Mouse (Mus musculus): Measurements from ENCODE around the gene 1700018F24Rik. TPM values are rescaled to one million over a fixed set of nuclear protein-coding genes. Genes with fewer than 3 reads are reported as not detected.

The 1700018F24Rik gene
- total and polyA plus RNA-seq, 2 experiments, result not detected

DNA sequence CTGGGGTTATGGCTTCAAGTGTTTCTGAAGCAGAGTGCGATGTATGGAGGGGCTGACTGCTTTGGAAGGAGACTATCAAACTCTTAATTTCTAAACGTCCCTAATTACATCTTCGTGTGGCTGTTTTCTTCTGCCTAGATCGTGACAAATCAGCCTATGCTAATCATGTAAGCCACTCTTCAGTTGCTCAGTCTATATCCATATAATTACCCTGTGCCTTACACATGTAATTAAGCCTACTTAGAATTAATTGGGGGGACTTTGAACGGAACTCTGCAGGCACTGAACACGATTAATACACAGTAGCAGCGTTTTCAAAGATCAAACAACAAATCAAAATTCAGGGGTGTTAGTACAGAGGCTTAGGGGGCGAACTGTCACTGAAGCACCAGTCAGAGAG, 15.1 kb downstream of the 1700018F24Rik start:
- H3K4me3 ChIP-seq (ENCODE audit: insufficient read depth, low read depth, low read length), result no peak overlapping the region
- H3K4me1 ChIP-seq (ENCODE audit: control insufficient read depth, insufficient read depth, low read length), result no peaks in the 10 kb centered on the region
- H3K79me2 ChIP-seq (ENCODE audit: control insufficient read depth, insufficient read depth, low read length), result no peaks in the 10 kb centered on the region
- no peak for DNase-seq (ENCODE audit: extremely low read depth, low read depth, low spot score)
- H3K27me3 ChIP-seq (ENCODE audit: control insufficient read depth, insufficient read depth, low read length), result no peaks in the 10 kb centered on the region
- no peak overlapping the region for H3K9ac ChIP-seq (ENCODE audit: low read depth, low read length)
- no peaks in the 10 kb centered on the region for H3K36me3 ChIP-seq (ENCODE audit: control insufficient read depth, insufficient read depth, low read length)
- no peak overlapping the region for H3K27ac ChIP-seq (replicated peaks; ENCODE audit: insufficient read depth, low read depth, low read length)
- WGBS, result 82% methylated on average over 8 of the region's 8 CpGs
- TF ChIP-seq POLR2A (IDR thresholded peaks at IDR 0.05; ENCODE audit: extremely low read depth, insufficient read depth, low read length), result no peak
- no peak for TF ChIP-seq CTCF (IDR thresholded peaks at IDR 0.05; ENCODE audit: low read depth, low read length)

DNA sequence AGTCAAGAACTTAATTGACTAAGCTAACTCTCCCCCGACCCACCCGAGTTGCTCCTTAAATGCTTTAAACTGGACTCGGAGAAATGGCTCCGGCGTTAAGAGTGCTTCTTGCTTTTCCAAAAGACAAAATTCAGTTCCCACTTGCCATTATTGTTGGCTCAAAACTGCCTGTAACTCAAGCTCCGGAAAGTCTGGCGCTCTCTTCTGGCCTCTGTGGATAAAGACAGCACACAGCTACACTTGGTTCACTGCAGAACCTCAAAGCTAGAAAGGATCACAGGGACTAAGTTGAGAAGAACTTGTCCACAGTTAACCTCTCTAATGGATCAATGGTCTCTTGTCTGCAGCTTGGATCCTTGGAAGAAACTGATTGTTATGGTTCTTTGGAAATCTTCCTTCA, 15.9 kb downstream of the 1700018F24Rik start:
- H3K27me3 ChIP-seq (ENCODE audit: control insufficient read depth, insufficient read depth, low read length), result no peaks in the 10 kb centered on the region
- no peaks in the 10 kb centered on the region for H3K4me1 ChIP-seq (ENCODE audit: control insufficient read depth, insufficient read depth, low read length)
- TF ChIP-seq POLR2A (IDR thresholded peaks at IDR 0.05; ENCODE audit: extremely low read depth, insufficient read depth, low read length) (no peak), CTCF (IDR thresholded peaks at IDR 0.05; ENCODE audit: low read depth, low read length) (no peak)
- H3K36me3 ChIP-seq (ENCODE audit: control insufficient read depth, insufficient read depth, low read length), result no peaks in the 10 kb centered on the region
- no peak overlapping the region for H3K4me3 ChIP-seq (ENCODE audit: insufficient read depth, low read depth, low read length)
- WGBS, result 90% methylated on average over 7 of the region's 7 CpGs
- no peak overlapping the region for H3K27ac ChIP-seq (replicated peaks; ENCODE audit: insufficient read depth, low read depth, low read length)
- no peaks in the 10 kb centered on the region for H3K79me2 ChIP-seq (ENCODE audit: control insufficient read depth, insufficient read depth, low read length)
- DNase-seq (ENCODE audit: extremely low read depth, low read depth, low spot score), result no peak
- H3K9ac ChIP-seq (ENCODE audit: low read depth, low read length), result no peak overlapping the region

DNA sequence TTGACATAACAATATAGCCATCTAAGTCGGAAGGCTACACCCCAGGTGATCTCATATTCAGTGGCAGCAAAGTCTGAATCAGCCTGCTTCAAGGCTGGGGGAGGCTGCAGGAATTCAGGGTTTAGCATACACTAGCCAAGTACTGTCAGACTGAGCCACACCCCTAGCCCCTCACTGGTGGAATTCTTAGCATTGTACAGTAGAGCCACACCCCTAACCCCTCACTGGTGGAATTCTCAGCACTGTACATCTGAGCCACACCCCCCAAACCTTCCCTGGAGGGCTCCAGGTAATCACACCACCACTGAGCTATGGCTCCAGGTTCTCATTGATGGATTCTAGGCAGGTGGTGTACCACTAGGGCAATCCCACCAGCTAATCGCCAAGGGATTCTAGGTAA, 16.7 kb downstream of the 1700018F24Rik start:
- DNase-seq (ENCODE audit: extremely low read depth, low read depth, low spot score), result no peak
- Histone ChIP-seq H3K27ac (replicated peaks; ENCODE audit: insufficient read depth, low read depth, low read length) (no peak overlapping the region), H3K9ac (ENCODE audit: low read depth, low read length) (no peak overlapping the region), H3K27me3 (ENCODE audit: control insufficient read depth, insufficient read depth, low read length) (no peaks in the 10 kb centered on the region), H3K36me3 (ENCODE audit: control insufficient read depth, insufficient read depth, low read length) (no peaks in the 10 kb centered on the region), H3K4me1 (ENCODE audit: control insufficient read depth, insufficient read depth, low read length) (no peaks in the 10 kb centered on the region), H3K4me3 (ENCODE audit: insufficient read depth, low read depth, low read length) (no peak overlapping the region), H3K79me2 (ENCODE audit: control insufficient read depth, insufficient read depth, low read length) (no peaks in the 10 kb centered on the region)
- TF ChIP-seq CTCF (IDR thresholded peaks at IDR 0.05; ENCODE audit: low read depth, low read length), result no peak
- TF ChIP-seq POLR2A (IDR thresholded peaks at IDR 0.05; ENCODE audit: extremely low read depth, insufficient read depth, low read length), result no peak
- WGBS, result 88% methylated on average over 2 of the region's 2 CpGs

GRCm38 (mm10) chr5:145064765-145065340, 22.1 kb downstream of the 1700018F24Rik start:
- DNase-seq (ENCODE audit: extremely low read depth, low read depth, low spot score), result no peak
- H3K4me1 ChIP-seq (ENCODE audit: control insufficient read depth, insufficient read depth, low read length), result no peaks in the 10 kb centered on the region
- no peak overlapping the region for H3K4me3 ChIP-seq (ENCODE audit: insufficient read depth, low read depth, low read length)
- H3K9ac ChIP-seq (ENCODE audit: low read depth, low read length), result no peak overlapping the region
- no peaks in the 10 kb centered on the region for H3K36me3 ChIP-seq (ENCODE audit: control insufficient read depth, insufficient read depth, low read length)
- H3K27ac ChIP-seq (replicated peaks; ENCODE audit: insufficient read depth, low read depth, low read length), result no peak overlapping the region
- WGBS, result 93% methylated on average over 1 of the region's 1 CpGs
- H3K27me3 ChIP-seq (ENCODE audit: control insufficient read depth, insufficient read depth, low read length), result no peaks in the 10 kb centered on the region
- no peak for TF ChIP-seq POLR2A (IDR thresholded peaks at IDR 0.05; ENCODE audit: extremely low read depth, insufficient read depth, low read length)
- no peak for TF ChIP-seq CTCF (IDR thresholded peaks at IDR 0.05; ENCODE audit: low read depth, low read length)
- no peaks in the 10 kb centered on the region for H3K79me2 ChIP-seq (ENCODE audit: control insufficient read depth, insufficient read depth, low read length)

DNA sequence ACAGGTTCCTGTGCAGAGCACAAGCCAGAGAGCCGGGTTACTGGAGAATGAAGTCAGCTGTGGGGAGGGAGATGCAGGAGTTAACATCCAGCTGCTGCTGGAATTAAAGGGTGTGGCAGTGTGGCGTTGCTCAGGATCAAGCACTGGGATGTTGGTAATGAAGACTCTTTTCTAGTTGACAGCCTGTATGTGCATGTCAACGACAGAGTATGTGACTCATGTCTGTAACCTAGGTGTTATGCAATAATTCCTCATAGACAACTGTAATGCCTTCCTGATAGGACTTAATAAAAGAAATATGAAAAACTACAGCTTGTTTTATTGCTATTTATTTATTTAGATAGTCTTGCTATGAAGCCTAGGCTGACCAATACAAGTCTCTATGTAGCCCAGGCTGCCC, 26.1 kb downstream of the 1700018F24Rik start:
- Histone ChIP-seq H3K4me1 (ENCODE audit: control insufficient read depth, insufficient read depth, low read length) (no peaks in the 10 kb centered on the region), H3K9ac (ENCODE audit: low read depth, low read length) (no peak overlapping the region), H3K79me2 (ENCODE audit: control insufficient read depth, insufficient read depth, low read length) (no peaks in the 10 kb centered on the region), H3K27me3 (ENCODE audit: control insufficient read depth, insufficient read depth, low read length) (no peaks in the 10 kb centered on the region), H3K36me3 (ENCODE audit: control insufficient read depth, insufficient read depth, low read length) (no peaks in the 10 kb centered on the region), H3K27ac (replicated peaks; ENCODE audit: insufficient read depth, low read depth, low read length) (no peak overlapping the region), H3K4me3 (ENCODE audit: insufficient read depth, low read depth, low read length) (no peak overlapping the region)
- DNase-seq (ENCODE audit: extremely low read depth, low read depth, low spot score), result no peak
- 59% methylated on average over 3 of the region's 3 CpGs for WGBS
- TF ChIP-seq POLR2A (IDR thresholded peaks at IDR 0.05; ENCODE audit: extremely low read depth, insufficient read depth, low read length) (no peak), CTCF (IDR thresholded peaks at IDR 0.05; ENCODE audit: low read depth, low read length) (no peak)

DNA sequence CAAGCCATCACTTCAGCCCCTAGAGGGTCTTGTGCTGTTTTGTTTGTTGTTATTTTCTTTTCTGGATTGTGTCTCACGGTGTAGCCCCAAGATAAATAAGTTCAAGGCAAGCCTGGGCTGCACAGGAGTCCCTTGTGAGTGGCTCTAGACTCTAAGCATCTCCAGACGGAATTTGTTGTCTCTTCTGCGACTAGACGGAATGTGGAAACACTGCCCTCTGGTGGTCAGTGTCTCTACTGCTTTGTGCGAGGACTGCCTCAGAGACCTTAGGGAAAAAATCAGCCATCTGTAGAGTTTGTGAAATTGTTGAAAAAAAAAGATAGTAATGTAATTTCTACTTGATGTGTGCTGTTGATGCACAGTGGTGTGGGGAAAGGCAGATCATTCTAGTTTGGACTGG, 26.9 kb downstream of the 1700018F24Rik start:
- H3K4me3 ChIP-seq (ENCODE audit: insufficient read depth, low read depth, low read length), result no peak overlapping the region
- peak; percentile 75 for TF ChIP-seq CTCF (IDR thresholded peaks at IDR 0.05; ENCODE audit: low read depth, low read length)
- no peak for TF ChIP-seq POLR2A (IDR thresholded peaks at IDR 0.05; ENCODE audit: extremely low read depth, insufficient read depth, low read length)
- no peaks in the 10 kb centered on the region for H3K27me3 ChIP-seq (ENCODE audit: control insufficient read depth, insufficient read depth, low read length)
- no peaks in the 10 kb centered on the region for H3K79me2 ChIP-seq (ENCODE audit: control insufficient read depth, insufficient read depth, low read length)
- no peaks in the 10 kb centered on the region for H3K36me3 ChIP-seq (ENCODE audit: control insufficient read depth, insufficient read depth, low read length)
- no peak overlapping the region for H3K9ac ChIP-seq (ENCODE audit: low read depth, low read length)
- no peaks in the 10 kb centered on the region for H3K4me1 ChIP-seq (ENCODE audit: control insufficient read depth, insufficient read depth, low read length)
- 1% methylated on average over 5 of the region's 5 CpGs for WGBS
- DNase-seq (ENCODE audit: extremely low read depth, low read depth, low spot score), result peak; percentile 37
- no peak overlapping the region for H3K27ac ChIP-seq (replicated peaks; ENCODE audit: insufficient read depth, low read depth, low read length)

Measured in liver, adult 2 months (tissue).